Comparison of ENCODE assay signal across 8 mouse cellular contexts in the genomic region with DNA sequence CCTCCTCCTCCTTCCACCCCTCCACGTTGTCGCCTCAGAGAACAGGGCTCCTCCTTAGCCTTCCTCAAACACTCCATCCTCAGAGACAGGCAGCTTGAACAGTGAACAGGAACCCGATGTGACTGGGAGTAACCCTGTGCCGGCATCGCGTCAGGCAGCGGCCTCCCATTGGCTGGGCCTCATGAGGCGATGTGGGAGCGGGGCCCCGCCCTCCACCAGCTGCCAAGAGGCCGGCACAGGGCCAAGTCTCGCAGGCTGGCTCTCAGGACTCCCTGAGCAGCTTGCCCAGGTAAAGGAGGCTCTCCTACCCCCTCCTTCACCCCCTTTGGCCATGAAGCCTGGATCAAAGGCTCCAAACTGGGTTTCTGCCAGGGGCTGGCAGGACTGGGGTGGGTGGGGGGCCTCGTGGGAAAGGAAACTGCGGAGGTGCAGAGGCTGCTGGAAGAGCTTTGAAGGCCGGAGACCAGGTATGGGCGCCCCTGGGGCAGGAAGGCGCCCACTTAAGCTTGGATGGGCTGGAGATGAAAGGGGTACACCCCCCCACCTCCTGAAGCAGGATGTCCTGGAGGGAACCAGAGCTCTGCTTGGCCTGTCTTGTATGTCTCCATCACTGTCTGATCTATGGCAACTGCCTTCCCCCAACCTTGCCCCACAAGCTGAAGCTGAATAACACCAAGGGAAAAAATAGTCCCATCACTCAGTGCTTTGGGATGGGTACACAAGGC. TPM values are rescaled to one million over a fixed set of nuclear protein-coding genes. Genes with fewer than 3 reads are reported as not detected.
A peak's percentile ranks its signal among the peaks of the same experiment; 100 is the strongest.
DNase-seq lines count a peak whose midpoint lies in the region; ATAC-seq and TF ChIP-seq lines count a peak whose summit lies in the region.

No protein-coding gene starts in this region.

- H3K36me3 ChIP-seq in heart, embryonic 12.5 days = no peaks in the 10 kb centered on the region
- no peaks in the 10 kb centered on the region for H3K36me3 ChIP-seq in kidney, postnatal 0 days (ENCODE audit: insufficient read depth, low read length)
- peaks cover 36% of the 10 kb centered on the region; the same call in 1 of the 2 replicates for H3K36me3 ChIP-seq in liver, adult 2 months (ENCODE audit: control insufficient read depth, insufficient read depth, low read length)

- DNase-seq in B cell, adult 2 months = peak; percentile 79
- DNase-seq in brain, adult 2 months (ENCODE audit: low read depth, low spot score) = peak; percentile 92
- DNase-seq in kidney, postnatal 0 days (ENCODE audit: low spot score) = peak; percentile 86
- peak; percentile 84 for DNase-seq in liver, adult 2 months (ENCODE audit: extremely low read depth, low read depth, low spot score)
- peak; percentile 82 for DNase-seq in spleen, postnatal 36 days (ENCODE audit: low spot score in 2 of 2)

- peak overlapping the region; percentile 14 for H3K4me3 ChIP-seq in heart, embryonic 12.5 days
- no peak overlapping the region for H3K4me3 ChIP-seq in kidney, postnatal 0 days (replicated peaks; ENCODE audit: low read depth, low read length)
- H3K4me3 ChIP-seq in liver, adult 2 months (ENCODE audit: insufficient read depth, low read depth, low read length) = peak overlapping the region; percentile 15; the same call in 1 of the 2 replicates

- H3K4me2 ChIP-seq in heart, embryonic 12.5 days = peak overlapping the region; percentile 62
- peak overlapping the region; percentile 44 for H3K4me2 ChIP-seq in kidney, postnatal 0 days (ENCODE audit: low read length)

- H3K9me3 ChIP-seq in heart, embryonic 12.5 days (replicated peaks) = no peaks in the 10 kb centered on the region
- no peaks in the 10 kb centered on the region for H3K9me3 ChIP-seq in kidney, postnatal 0 days (replicated peaks; ENCODE audit: low read length)

- 0 out of 2 replicates have a peak overlapping the region, but pooled peaks have one; percentile 19 for H3K27ac ChIP-seq in heart, embryonic 12.5 days (ENCODE audit: poor library complexity, severe bottlenecking)
- peak overlapping the region; percentile 66 for H3K27ac ChIP-seq in kidney, postnatal 0 days
- peak overlapping the region; percentile 79 for H3K27ac ChIP-seq in liver, adult 2 months (replicated peaks; ENCODE audit: insufficient read depth, low read depth, low read length)

- WGBS in heart, embryonic 12.5 days = 9% methylated on average over 17 of the region's 17 CpGs
- 12% methylated on average over 17 of the region's 17 CpGs for WGBS in kidney, postnatal 0 days
- WGBS in liver, adult 2 months = 15% methylated on average over 17 of the region's 17 CpGs

- no peak for TF ChIP-seq CTCF in kidney, postnatal 0 days (IDR thresholded peaks at IDR 0.05; ENCODE audit: low read depth)
- no peak for TF ChIP-seq CTCF in liver, adult 2 months (IDR thresholded peaks at IDR 0.05; ENCODE audit: low read depth, low read length)

- TF ChIP-seq POLR2A in liver, adult 2 months (IDR thresholded peaks at IDR 0.05; ENCODE audit: extremely low read depth, insufficient read depth, low read length) = peak; percentile 50; the same call in 1 of the 2 replicates

- H3K9ac ChIP-seq in heart, embryonic 12.5 days = peak overlapping the region; percentile 43; the same call in 1 of the 2 replicates
- 0 out of 2 replicates have a peak overlapping the region, but pooled peaks have one; percentile 1 for H3K9ac ChIP-seq in kidney, postnatal 0 days (ENCODE audit: low read depth, low read length)
- peak overlapping the region; percentile 68 for H3K9ac ChIP-seq in liver, adult 2 months (ENCODE audit: low read depth, low read length)

- peaks cover 23% of the 10 kb centered on the region for H3K4me1 ChIP-seq in heart, embryonic 12.5 days (replicated peaks)
- peaks cover 13% of the 10 kb centered on the region for H3K4me1 ChIP-seq in kidney, postnatal 0 days (replicated peaks; ENCODE audit: insufficient read depth, low read length)
- H3K4me1 ChIP-seq in liver, adult 2 months (ENCODE audit: control insufficient read depth, insufficient read depth, low read length) = peaks cover 13% of the 10 kb centered on the region

- peak; percentile 96 for ATAC-seq in erythroblast, adult 5-6 weeks (replicated peaks; ENCODE audit: low FRiP score, poor library complexity, severe bottlenecking)
- peak; percentile 88 for ATAC-seq in heart, embryonic 12.5 days (ENCODE audit: insufficient number of reproducible peaks, low FRiP score)
- ATAC-seq in kidney, postnatal 0 days (replicated peaks; ENCODE audit: low FRiP score, low read depth) = peak; percentile 93
- ATAC-seq in monocyte, adult 5-6 weeks (replicated peaks; ENCODE audit: insufficient number of reproducible peaks, low FRiP score, low TSS enrichment, poor library complexity, severe bottlenecking) = peak; percentile 88

- H3K79me2 ChIP-seq in liver, adult 2 months (ENCODE audit: control insufficient read depth, insufficient read depth, low read length) = no peaks in the 10 kb centered on the region

- H3K27me3 ChIP-seq in heart, embryonic 12.5 days (replicated peaks) = peaks cover 42% of the 10 kb centered on the region
- H3K27me3 ChIP-seq in kidney, postnatal 0 days (ENCODE audit: insufficient read depth, low read length) = no peaks in the 10 kb centered on the region
- no peaks in the 10 kb centered on the region for H3K27me3 ChIP-seq in liver, adult 2 months (ENCODE audit: control insufficient read depth, insufficient read depth, low read length)

RNA-seq across cellular contexts. Expression of a gene that starts 5.4 kb away (rescaled TPM):
- total RNA-seq in erythroblast, adult 5-6 weeks (2015; ENCODE audit: low replicate concordance) = not detected in 2 replicates
- not detected in 2 replicates for total RNA-seq in erythroblast, adult 5-6 weeks (2017; ENCODE audit: low replicate concordance)
- polyA plus RNA-seq in heart, embryonic 12.5 days (2016; fragmentation: Nextera tagmentation; extraction: Ambion mirVana) = 1.1 and 1.8 TPM in 2 replicates
- 1.8 and 2.1 TPM in 2 replicates for polyA plus RNA-seq in kidney, postnatal 0 days (2015; fragmentation: Nextera tagmentation; extraction: Ambion mirVana)
- total RNA-seq in liver, adult 2 months (2014; rRNA removed) = 40.6 and 44.0 TPM in 2 replicates
- polyA plus RNA-seq in liver, adult 2 months (2012; rRNA removed) = 32.8 and 62.5 TPM in 2 replicates
- not detected in 3 replicates for total RNA-seq in monocyte, adult 5-6 weeks (2017)

RNA-seq across cellular contexts. Expression of a gene that starts 39.9 kb away (rescaled TPM):
- 1.7 TPM in 1 of 2 replicates, not detected in the other for total RNA-seq in erythroblast, adult 5-6 weeks (2015; ENCODE audit: low replicate concordance)
- total RNA-seq in erythroblast, adult 5-6 weeks (2017; ENCODE audit: low replicate concordance) = 0.56 and 2.5 TPM in 2 replicates
- polyA plus RNA-seq in heart, embryonic 12.5 days (2016; fragmentation: Nextera tagmentation; extraction: Ambion mirVana) = 0.74 and 1.2 TPM in 2 replicates
- polyA plus RNA-seq in kidney, postnatal 0 days (2015; fragmentation: Nextera tagmentation; extraction: Ambion mirVana) = 6.5 and 7.1 TPM in 2 replicates
- 7.0 and 7.6 TPM in 2 replicates for total RNA-seq in liver, adult 2 months (2014; rRNA removed)
- polyA plus RNA-seq in liver, adult 2 months (2012; rRNA removed) = 3.3 and 3.6 TPM in 2 replicates
- total RNA-seq in monocyte, adult 5-6 weeks (2017) = 1.3 TPM in 1 of 3 replicates, not detected in the others

Comparison
In these comparisons a context has a peak if more than half of its experiments do, and no peak if none do; other contexts are left out.
1. H3K27ac ChIP-seq: peak in every context shown above with its lines; median percentile 79 in liver, adult 2 months; 66 in kidney, postnatal 0 days; 19 in heart, embryonic 12.5 days.
2. H3K9ac ChIP-seq: peak in every context shown above with its lines; median percentile 68 in liver, adult 2 months; 43 in heart, embryonic 12.5 days; 1 in kidney, postnatal 0 days.
3. RNA of a gene that starts 5.4 kb away (total RNA-seq): 40.6 to 44.0 TPM in liver, adult 2 months; not detected in erythroblast, adult 5-6 weeks and not detected in monocyte, adult 5-6 weeks; every median in the first group is over 10 times any median in the second.
4. Peak in every context shown above with its lines, with median percentiles within 50 percentile points of each other: DNase-seq and ATAC-seq.